In the genomic region with DNA sequence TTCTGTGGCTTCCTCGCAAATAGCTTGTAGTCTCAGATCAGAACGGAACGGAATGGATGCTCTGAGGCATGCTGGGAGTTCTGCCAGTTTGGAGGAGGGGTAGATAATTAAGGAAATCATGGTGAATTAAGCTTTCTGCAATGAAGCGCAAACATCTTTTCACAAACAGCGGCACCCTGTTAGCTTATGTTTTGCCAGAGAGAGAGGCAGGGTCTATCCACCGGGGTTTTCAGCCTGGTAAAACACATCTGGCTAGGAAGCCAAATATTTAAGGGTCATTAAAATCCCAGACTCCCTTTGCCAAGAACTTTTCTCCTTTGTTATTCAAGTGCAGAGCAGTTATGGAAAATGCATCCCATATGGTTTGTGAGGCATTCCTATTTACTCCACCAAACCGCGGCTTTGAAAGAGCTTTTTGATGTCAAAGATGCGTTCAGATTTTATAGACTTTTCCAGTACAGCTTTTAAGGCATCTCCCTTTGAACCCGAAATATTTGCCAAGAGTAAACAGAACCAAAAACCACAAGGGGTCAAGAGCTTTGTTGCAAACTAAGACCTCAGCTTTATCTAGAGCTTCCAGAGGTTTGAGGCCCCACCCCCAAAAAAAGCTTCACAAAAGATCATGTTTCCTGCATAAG, we compare ENCODE assay signal across 8 mouse cellular contexts.
DNase-seq lines count a peak whose midpoint lies in the region; ATAC-seq and TF ChIP-seq lines count a peak whose summit lies in the region.

No protein-coding gene starts in this region.

- no peak for ATAC-seq in liver, embryonic 11.5 days (replicated peaks; ENCODE audit: low FRiP score)
- no peak for ATAC-seq in erythroblast, adult 5-6 weeks (replicated peaks; ENCODE audit: low FRiP score, poor library complexity, severe bottlenecking)

- no peaks in the 10 kb centered on the region for H3K27me3 ChIP-seq in liver, embryonic 11.5 days (replicated peaks; ENCODE audit: control insufficient read depth, insufficient read depth, low read length)
- H3K27me3 ChIP-seq in kidney, adult 2 months (replicated peaks; ENCODE audit: control insufficient read depth, insufficient read depth, low read length), result no peaks in the 10 kb centered on the region

- no peaks in the 10 kb centered on the region for H3K36me3 ChIP-seq in liver, embryonic 11.5 days (ENCODE audit: control insufficient read depth, insufficient read depth, low read length)
- H3K36me3 ChIP-seq in kidney, adult 2 months (ENCODE audit: control insufficient read depth, insufficient read depth, low read length), result no peaks in the 10 kb centered on the region

- no peaks in the 10 kb centered on the region for H3K9me3 ChIP-seq in liver, embryonic 11.5 days (ENCODE audit: control insufficient read depth, low read length)

- peaks cover 13% of the 10 kb centered on the region for H3K4me1 ChIP-seq in liver, embryonic 11.5 days (replicated peaks; ENCODE audit: control insufficient read depth, insufficient read depth, low read length)
- H3K4me1 ChIP-seq in kidney, adult 2 months (ENCODE audit: control insufficient read depth, insufficient read depth, low read length), result no peaks in the 10 kb centered on the region

- TF ChIP-seq POLR2A in kidney, adult 2 months (IDR thresholded peaks at IDR 0.05; ENCODE audit: low read depth, low read length), result no peak

- WGBS in liver, embryonic 11.5 days, result 60% methylated on average over 10 of the region's 10 CpGs
- 39% methylated on average over 10 of the region's 10 CpGs for WGBS in kidney, adult 2 months

- no peak for TF ChIP-seq CTCF in kidney, adult 2 months (conservative IDR thresholded peaks at IDR 0.05; ENCODE audit: insufficient read depth, insufficient read length, low read depth, low read length)

- peak; percentile 43 to 51 for DNase-seq in cerebellum, postnatal 14 days
- no peak for DNase-seq in cerebellum, postnatal 25 days
- no peak for DNase-seq in liver, embryonic 11.5 days (ENCODE audit: low spot score)
- DNase-seq in liver, result no peak
- peak; percentile 52 for DNase-seq in kidney, adult 2 months
- DNase-seq in lung, postnatal 25 days (ENCODE audit: low spot score), result peak; percentile 11
- no peak for DNase-seq in gastrocnemius, postnatal 10 days

- H3K9ac ChIP-seq in liver, embryonic 11.5 days (ENCODE audit: low read depth, low read length), result no peak overlapping the region

- no peak overlapping the region for H3K27ac ChIP-seq in liver, embryonic 11.5 days (ENCODE audit: low read depth, low read length)
- peak overlapping the region; percentile 61; the same call in 1 of the 2 replicates for H3K27ac ChIP-seq in kidney, adult 2 months (ENCODE audit: insufficient read depth, low read depth, low read length)

- H3K4me2 ChIP-seq in liver, embryonic 11.5 days, result peak overlapping the region; percentile 25

- H3K4me3 ChIP-seq in liver, embryonic 11.5 days (ENCODE audit: low read depth, low read length), result no peak overlapping the region
- no peak overlapping the region for H3K4me3 ChIP-seq in kidney, adult 2 months (ENCODE audit: insufficient read depth, low read depth, low read length)

Comparison
In these comparisons a context has a peak if more than half of its experiments do, and no peak if none do; other contexts are left out.
1. DNase-seq: peak in cerebellum, postnatal 14 days (2 of 2), kidney, adult 2 months (single experiment) and lung, postnatal 25 days (single experiment); none in cerebellum, postnatal 25 days (0 of 2), liver, embryonic 11.5 days (single experiment), liver (single experiment) and gastrocnemius, postnatal 10 days (single experiment).